Mouse (Mus musculus): ENCODE results near the gene Ms4a15. TPM values are rescaled to one million over a fixed set of nuclear protein-coding genes. Genes with fewer than 3 reads are reported as not detected.

The Ms4a15 gene
- polyA plus RNA-seq (2016; fragmentation: Nextera tagmentation; extraction: Ambion mirVana) = not detected in 2 replicates

DNA sequence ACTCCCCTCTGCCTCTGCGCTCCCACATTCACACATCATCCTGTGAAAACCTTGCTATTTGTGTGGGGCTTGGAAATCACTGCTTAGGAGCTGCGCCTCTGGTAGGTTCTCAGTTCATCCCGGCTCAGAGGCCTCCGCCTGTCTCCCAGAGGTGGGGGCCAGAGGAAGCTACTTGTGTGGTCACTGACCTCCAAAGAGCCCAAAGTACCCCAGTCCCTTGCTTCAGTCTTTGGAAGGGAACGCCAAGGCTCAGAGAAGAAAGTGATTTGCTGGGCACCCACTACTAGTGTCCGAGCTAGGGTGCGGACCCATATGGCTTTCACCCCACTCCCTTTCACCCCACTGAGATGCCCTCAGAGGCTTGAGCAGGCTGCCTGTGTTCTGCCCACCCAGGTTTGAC lies at the start of gene Ms4a15:
TSS of gene Ms4a15 (minus strand) at position 101 of the 400 bp plus-strand sequence.
- Histone ChIP-seq H3K36me3 (no peaks in the 10 kb centered on the region), H3K4me3 (no peak within 1 kb of the TSS), H3K4me1 (peaks cover 11% of the 10 kb centered on the region), H3K9me3 (no peaks in the 10 kb centered on the region), H3K27me3 (ENCODE audit: insufficient read depth, poor library complexity, severe bottlenecking) (0 out of 2 replicates have a peak, but pooled peaks cover 4% of the 10 kb centered on the region), H3K27ac (no peak within 1 kb of the TSS)
- WGBS = 84% methylated on average over 7 of the region's 7 CpGs
- no peak for DNase-seq (ENCODE audit: low spot score)

- Histone ChIP-seq H3K36me3 (no peaks in the 10 kb centered on the region), H3K27ac (no peak overlapping the region), H3K27me3 (ENCODE audit: insufficient read depth, poor library complexity, severe bottlenecking) (no peaks in the 10 kb centered on the region), H3K4me1 (no peaks in the 10 kb centered on the region), H3K4me3 (no peak overlapping the region), H3K9me3 (no peaks in the 10 kb centered on the region)
- no peak for DNase-seq (ENCODE audit: low spot score)
These were observed 44.5 kb upstream of the Ms4a15 start for GRCm38 (mm10) chr19:11037570-11037969.

- Histone ChIP-seq H3K36me3 (no peaks in the 10 kb centered on the region), H3K27ac (no peak overlapping the region), H3K9me3 (no peaks in the 10 kb centered on the region), H3K27me3 (ENCODE audit: insufficient read depth, poor library complexity, severe bottlenecking) (no peaks in the 10 kb centered on the region), H3K4me1 (no peaks in the 10 kb centered on the region), H3K4me3 (no peak overlapping the region)
- DNase-seq (ENCODE audit: low spot score) = no peak
These were observed 29.3 kb upstream of the Ms4a15 start for GRCm38 (mm10) chr19:11022382-11022781.

DNA sequence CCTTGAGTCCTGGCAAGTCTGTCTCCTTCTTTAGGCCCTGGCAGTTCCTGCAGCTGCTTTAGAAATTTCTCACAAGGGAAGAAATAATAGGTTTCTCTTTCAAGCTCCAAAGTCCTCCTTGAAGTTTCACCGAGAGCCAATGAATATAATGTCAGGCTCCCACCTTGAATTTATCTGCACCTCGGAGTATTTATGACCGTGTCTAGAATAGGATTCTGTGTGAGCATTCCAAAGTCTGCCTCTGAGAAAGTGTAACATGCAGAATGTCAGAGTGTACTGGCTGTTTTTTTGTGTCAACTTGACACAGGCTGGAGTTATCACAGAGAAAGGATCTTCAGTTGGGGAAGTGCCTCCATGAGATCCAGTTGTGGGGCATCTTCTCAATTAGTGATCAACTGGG lies 24.8 kb upstream of the Ms4a15 start, which contains the start of gene Ms4a18:
TSS of gene Ms4a18 (minus strand) at position 141 of the 400 bp plus-strand sequence.
- WGBS = 75% methylated on average over 3 of the region's 3 CpGs
- H3K27ac ChIP-seq = no peak within 1 kb of the TSS
- no peaks in the 10 kb centered on the region for H3K27me3 ChIP-seq (ENCODE audit: insufficient read depth, poor library complexity, severe bottlenecking)
- no peak within 1 kb of the TSS for H3K4me3 ChIP-seq
- no peaks in the 10 kb centered on the region for H3K9me3 ChIP-seq
- no peaks in the 10 kb centered on the region for H3K36me3 ChIP-seq
- DNase-seq (ENCODE audit: low spot score) = no peak
- H3K4me1 ChIP-seq = no peaks in the 10 kb centered on the region

DNA sequence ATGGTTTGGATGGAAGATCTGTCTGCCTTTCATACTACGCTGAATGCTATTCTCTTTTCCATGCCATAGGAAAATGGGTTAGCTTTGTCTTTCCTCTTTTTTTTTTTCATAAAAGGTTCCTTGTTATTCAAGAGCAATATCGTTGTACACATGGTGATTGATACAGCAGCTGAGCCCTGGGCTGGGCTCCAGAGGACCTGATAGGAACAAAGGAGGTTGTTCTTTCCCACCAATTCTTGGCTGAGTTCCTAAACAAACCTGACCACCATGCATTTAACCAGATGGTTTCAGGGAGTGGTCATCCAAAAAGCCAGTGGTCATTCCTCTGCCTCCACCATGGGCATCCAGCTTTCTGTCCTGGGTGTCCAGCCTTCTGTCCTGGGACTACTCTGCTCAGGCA lies 24.2 kb upstream of the Ms4a15 start:
- Histone ChIP-seq H3K27ac (no peak overlapping the region), H3K27me3 (ENCODE audit: insufficient read depth, poor library complexity, severe bottlenecking) (no peaks in the 10 kb centered on the region), H3K36me3 (no peaks in the 10 kb centered on the region), H3K9me3 (no peaks in the 10 kb centered on the region), H3K4me1 (no peaks in the 10 kb centered on the region), H3K4me3 (no peak overlapping the region)
- 75% methylated on average over 2 of the region's 2 CpGs for WGBS
- no peak for DNase-seq (ENCODE audit: low spot score)

DNA sequence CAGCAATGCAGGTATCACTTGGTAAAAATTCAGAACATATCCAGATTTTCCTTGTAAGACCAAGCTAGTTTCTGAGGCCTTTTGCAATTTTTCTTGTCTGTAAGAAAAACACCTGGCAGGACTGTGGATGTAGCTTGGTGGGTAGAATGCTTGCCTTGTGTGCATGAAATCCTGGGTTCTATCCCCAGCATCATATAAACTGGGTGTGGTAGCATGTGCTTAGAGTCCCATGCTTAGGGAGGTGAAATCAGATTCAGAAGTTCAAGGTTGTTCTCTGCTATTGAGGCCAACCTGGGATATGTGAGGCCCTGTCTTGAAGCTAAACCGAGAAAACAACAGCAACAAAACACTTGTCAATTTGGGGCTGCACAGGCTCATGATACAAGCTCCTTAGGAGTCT lies 22.9 kb upstream of the Ms4a15 start:
- Histone ChIP-seq H3K27ac (no peak overlapping the region), H3K9me3 (no peaks in the 10 kb centered on the region), H3K4me3 (no peak overlapping the region), H3K4me1 (no peaks in the 10 kb centered on the region), H3K27me3 (ENCODE audit: insufficient read depth, poor library complexity, severe bottlenecking) (no peaks in the 10 kb centered on the region), H3K36me3 (no peaks in the 10 kb centered on the region)
- 62% methylated on average over 1 of the region's 1 CpGs for WGBS
- no peak for DNase-seq (ENCODE audit: low spot score)

DNA sequence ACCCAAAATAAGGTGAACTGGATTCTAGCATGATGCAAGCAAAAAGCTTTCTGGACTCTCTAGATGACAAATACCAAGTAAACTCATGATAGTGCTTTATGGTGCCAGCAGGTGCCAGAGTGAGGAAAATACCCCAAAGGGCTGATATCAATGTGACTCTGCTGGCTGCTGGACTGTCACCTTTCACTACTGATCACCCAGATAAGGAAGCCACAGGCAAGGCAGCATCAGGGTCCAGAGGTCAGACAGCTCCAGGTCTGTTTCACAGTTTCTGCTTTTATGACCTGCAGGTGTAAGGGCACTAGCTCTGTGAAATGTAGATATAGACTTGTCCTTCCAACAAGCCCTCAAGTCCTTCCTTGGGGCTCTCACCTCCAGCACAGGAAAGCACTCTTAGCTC lies 22.4 kb upstream of the Ms4a15 start:
- Histone ChIP-seq H3K36me3 (no peaks in the 10 kb centered on the region), H3K9me3 (no peaks in the 10 kb centered on the region), H3K27me3 (ENCODE audit: insufficient read depth, poor library complexity, severe bottlenecking) (no peaks in the 10 kb centered on the region), H3K4me1 (no peaks in the 10 kb centered on the region), H3K4me3 (no peak overlapping the region), H3K27ac (no peak overlapping the region)
- no peak for DNase-seq (ENCODE audit: low spot score)

- no peak overlapping the region for H3K4me3 ChIP-seq
- H3K4me1 ChIP-seq = peaks cover 11% of the 10 kb centered on the region
- no peaks in the 10 kb centered on the region for H3K36me3 ChIP-seq
- H3K9me3 ChIP-seq = no peaks in the 10 kb centered on the region
- H3K27me3 ChIP-seq (ENCODE audit: insufficient read depth, poor library complexity, severe bottlenecking) = 0 out of 2 replicates have a peak, but pooled peaks cover 4% of the 10 kb centered on the region
- DNase-seq (ENCODE audit: low spot score) = no peak
- H3K27ac ChIP-seq = no peak overlapping the region
These were observed 1.1 kb downstream of the Ms4a15 start for GRCm38 (mm10) chr19:10991911-10992310.

DNA sequence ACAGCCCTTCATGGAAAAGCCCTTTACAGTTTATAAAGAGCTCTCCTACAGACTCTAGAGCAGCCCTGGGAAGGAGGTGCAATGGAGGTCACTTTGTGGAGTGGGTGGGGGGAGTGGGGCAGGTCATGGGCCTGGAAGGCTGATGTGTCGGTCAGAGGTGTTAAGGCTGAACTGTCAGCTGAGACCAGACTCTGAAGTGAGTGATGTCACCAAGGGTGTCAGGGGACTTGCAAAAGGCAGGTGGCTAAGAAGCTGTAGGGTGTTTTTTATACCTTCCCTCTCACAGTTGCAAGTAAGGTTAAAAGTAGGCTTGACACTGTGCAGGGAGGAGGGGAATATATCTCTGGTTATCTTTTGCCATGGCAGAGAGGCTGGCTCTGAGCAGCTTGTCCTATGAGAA lies 2.3 kb downstream of the Ms4a15 start:
- Histone ChIP-seq H3K36me3 (no peaks in the 10 kb centered on the region), H3K27me3 (ENCODE audit: insufficient read depth, poor library complexity, severe bottlenecking) (0 out of 2 replicates have a peak, but pooled peaks cover 4% of the 10 kb centered on the region), H3K9me3 (no peaks in the 10 kb centered on the region), H3K4me1 (peaks cover 11% of the 10 kb centered on the region), H3K4me3 (no peak overlapping the region), H3K27ac (no peak overlapping the region; the same call in 1 of the 2 replicates)
- WGBS = 15% methylated on average over 1 of the region's 1 CpGs
- no peak for DNase-seq (ENCODE audit: low spot score)

DNA sequence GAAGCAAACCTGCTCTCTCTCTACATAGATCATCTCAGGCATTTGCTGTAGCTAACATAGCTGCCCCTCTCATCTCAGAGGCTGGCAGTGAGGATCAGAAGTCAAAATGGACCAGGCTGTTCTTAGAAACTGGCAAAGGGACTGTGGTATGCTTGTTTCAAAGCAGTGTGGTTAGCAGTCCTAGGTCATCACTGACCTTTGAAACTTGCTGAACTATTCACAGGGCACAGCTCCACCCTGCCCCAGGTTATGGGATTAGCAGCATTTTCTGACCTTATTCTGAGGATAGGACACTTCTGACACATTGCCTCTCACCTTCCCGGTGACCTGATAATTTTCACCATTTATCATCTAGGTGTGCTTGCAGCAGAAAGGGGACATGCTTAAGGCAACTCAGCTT lies 4.5 kb downstream of the Ms4a15 start:
- H3K4me1 ChIP-seq = peaks cover 11% of the 10 kb centered on the region
- WGBS = 83% methylated on average over 1 of the region's 1 CpGs
- 0 out of 2 replicates have a peak, but pooled peaks cover 4% of the 10 kb centered on the region for H3K27me3 ChIP-seq (ENCODE audit: insufficient read depth, poor library complexity, severe bottlenecking)

GRCm38 (mm10) chr19:10985889-10986288 lies 7.2 kb downstream of the Ms4a15 start:
- peaks cover 12% of the 10 kb centered on the region; the same call in 1 of the 2 replicates for H3K27me3 ChIP-seq (ENCODE audit: insufficient read depth, poor library complexity, severe bottlenecking)
- H3K9me3 ChIP-seq = no peaks in the 10 kb centered on the region
- peaks cover 12% of the 10 kb centered on the region for H3K4me1 ChIP-seq
- H3K36me3 ChIP-seq = no peaks in the 10 kb centered on the region
- no peak overlapping the region for H3K27ac ChIP-seq
- WGBS = 79% methylated on average over 4 of the region's 4 CpGs
- no peak overlapping the region for H3K4me3 ChIP-seq
- no peak for DNase-seq (ENCODE audit: low spot score)

More for the DNA sequence above, 4.5 kb downstream of the Ms4a15 start:
- H3K9me3 ChIP-seq = no peaks in the 10 kb centered on the region
- no peak overlapping the region for H3K27ac ChIP-seq
- no peak for DNase-seq (ENCODE audit: low spot score)
- no peak overlapping the region for H3K4me3 ChIP-seq
- no peaks in the 10 kb centered on the region for H3K36me3 ChIP-seq

GRCm38 (mm10) chr19:10984551-10984950 lies 8.5 kb downstream of the Ms4a15 start:
- 69% methylated on average over 13 of the region's 13 CpGs for WGBS
- no peak for DNase-seq (ENCODE audit: low spot score)
- Histone ChIP-seq H3K36me3 (no peaks in the 10 kb centered on the region), H3K27ac (no peak overlapping the region), H3K4me1 (peaks cover 12% of the 10 kb centered on the region), H3K27me3 (ENCODE audit: insufficient read depth, poor library complexity, severe bottlenecking) (peaks cover 12% of the 10 kb centered on the region; the same call in 1 of the 2 replicates), H3K4me3 (no peak overlapping the region), H3K9me3 (no peaks in the 10 kb centered on the region)

DNA sequence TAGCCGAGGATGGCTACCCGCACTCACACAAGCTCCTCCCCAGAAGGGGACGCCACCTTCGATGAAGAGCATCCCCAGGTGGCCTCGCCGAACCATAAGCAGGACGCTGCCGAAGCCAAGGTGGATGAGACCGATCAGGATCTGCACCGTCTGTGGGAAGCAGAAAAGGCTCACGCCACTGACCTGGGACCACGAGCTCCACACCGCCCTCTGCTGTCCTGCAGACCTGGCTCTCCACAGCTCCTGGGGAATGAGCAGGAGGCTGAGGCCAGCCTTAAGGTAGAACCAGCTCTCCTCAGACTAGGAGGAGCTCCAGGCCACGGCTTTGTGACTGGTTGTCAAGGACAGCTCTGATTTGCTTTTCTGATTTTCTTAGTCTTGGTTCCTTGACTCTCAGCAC lies 9.9 kb downstream of the Ms4a15 start:
- Histone ChIP-seq H3K27ac (no peak overlapping the region), H3K27me3 (ENCODE audit: insufficient read depth, poor library complexity, severe bottlenecking) (peaks cover 12% of the 10 kb centered on the region; the same call in 1 of the 2 replicates), H3K9me3 (no peaks in the 10 kb centered on the region), H3K36me3 (no peaks in the 10 kb centered on the region), H3K4me1 (peaks cover 15% of the 10 kb centered on the region), H3K4me3 (0 out of 2 replicates have a peak overlapping the region, but pooled peaks have one; percentile 30)
- 20% methylated on average over 14 of the region's 14 CpGs for WGBS
- no peak for DNase-seq (ENCODE audit: low spot score)

GRCm38 (mm10) chr19:10980210-10980609 lies 12.8 kb downstream of the Ms4a15 start:
- peaks cover 15% of the 10 kb centered on the region for H3K4me1 ChIP-seq
- DNase-seq (ENCODE audit: low spot score) = no peak
- H3K27me3 ChIP-seq (ENCODE audit: insufficient read depth, poor library complexity, severe bottlenecking) = peaks cover 16% of the 10 kb centered on the region; the same call in 1 of the 2 replicates
- WGBS = 83% methylated on average over 5 of the region's 5 CpGs
- H3K4me3 ChIP-seq = no peak overlapping the region
- H3K27ac ChIP-seq = no peak overlapping the region
- no peaks in the 10 kb centered on the region for H3K9me3 ChIP-seq
- H3K36me3 ChIP-seq = no peaks in the 10 kb centered on the region

All from heart, embryonic 10.5 days (tissue).